ENCODE assay signal across 28 mouse cellular contexts in the genomic region with DNA sequence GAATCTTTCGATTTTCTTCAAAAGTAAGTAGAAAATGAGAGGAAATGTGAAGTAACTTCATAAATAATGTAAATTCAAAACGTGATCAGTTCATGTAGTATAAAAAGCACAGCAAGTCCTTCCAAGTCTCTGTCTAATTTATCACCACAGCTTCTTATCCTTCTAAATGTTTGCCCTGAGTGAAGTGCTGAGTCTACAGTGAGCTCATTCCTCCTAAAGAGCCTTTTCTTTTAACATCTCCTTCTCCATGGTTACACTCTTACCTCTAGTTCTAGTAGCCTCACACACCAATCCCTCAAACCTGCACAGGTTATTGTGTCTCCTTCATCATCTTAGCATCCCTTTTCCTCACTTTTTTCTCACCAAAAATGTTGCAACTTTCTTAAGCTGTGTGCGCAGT.
"Had no signal": no experiment of that assay in that cellular context is flagged by ENCODE, and none has a peak within 500 bp of the region (broad histone marks: within the 10 kb centered on the region; RNA-seq: fewer than 3 reads in every experiment).

No protein-coding gene starts in this region.

- DNase-seq: left cerebral cortex, postnatal 4 days; liver; liver, embryonic 13.5 days; liver, postnatal 0 days; lung, adult 2 months; lung, postnatal 10 days; lung, postnatal 14 days; lung, postnatal 36 days; lung, postnatal 4 days had no signal

- H3K4me3 ChIP-seq: left cerebral cortex, adult 2 months; limb, embryonic 10.5 days; limb, embryonic 12.5 days; limb, embryonic 13.5 days; limb, embryonic 15.5 days; liver, embryonic 12.5 days; liver, embryonic 13.5 days; liver, embryonic 15.5 days; megakaryocyte, embryonic 14.5 days; midbrain, embryonic 10.5 days; midbrain, embryonic 12.5 days; midbrain, embryonic 13.5 days; midbrain, embryonic 15.5 days; myocyte; neural tube, embryonic 12.5 days had no signal

- H3K9ac ChIP-seq: limb, embryonic 12.5 days; limb, embryonic 13.5 days; limb, embryonic 15.5 days; liver, embryonic 12.5 days; liver, embryonic 13.5 days; liver, embryonic 14.5 days; liver, embryonic 15.5 days; liver, postnatal 0 days; midbrain, embryonic 12.5 days; midbrain, embryonic 13.5 days; midbrain, embryonic 15.5 days; neural tube, embryonic 12.5 days had no signal

- ATAC-seq: liver, embryonic 12.5 days; liver, postnatal 0 days; midbrain, embryonic 13.5 days; midbrain, embryonic 15.5 days; midbrain, embryonic 16.5 days had no signal

- H3K27me3 ChIP-seq: limb, embryonic 12.5 days; liver, embryonic 12.5 days; liver, embryonic 13.5 days; liver, embryonic 15.5 days; megakaryocyte, embryonic 14.5 days; midbrain, embryonic 12.5 days; midbrain, embryonic 13.5 days; midbrain, embryonic 15.5 days; neural tube, embryonic 12.5 days had no signal

- H3K27ac ChIP-seq: left cerebral cortex, adult 2 months; limb, embryonic 10.5 days; limb, embryonic 12.5 days; limb, embryonic 13.5 days; limb, embryonic 15.5 days; liver, embryonic 12.5 days; liver, embryonic 13.5 days; liver, embryonic 14.5 days; liver, embryonic 15.5 days; macrophage; midbrain, embryonic 10.5 days; midbrain, embryonic 12.5 days; midbrain, embryonic 13.5 days; midbrain, embryonic 15.5 days; neural tube, embryonic 12.5 days had no signal

- H3K36me3 ChIP-seq: limb, embryonic 10.5 days; limb, embryonic 12.5 days; limb, embryonic 13.5 days; limb, embryonic 15.5 days; liver, embryonic 12.5 days; liver, embryonic 13.5 days; liver, embryonic 15.5 days; midbrain, embryonic 10.5 days; midbrain, embryonic 12.5 days; midbrain, embryonic 13.5 days; midbrain, embryonic 15.5 days; neural tube, embryonic 12.5 days had no signal

- H3K4me2 ChIP-seq: limb, embryonic 12.5 days; limb, embryonic 13.5 days; limb, embryonic 15.5 days; liver, embryonic 11.5 days; liver, embryonic 12.5 days; liver, embryonic 13.5 days; liver, embryonic 15.5 days; midbrain, embryonic 11.5 days; midbrain, embryonic 12.5 days; midbrain, embryonic 13.5 days; midbrain, embryonic 15.5 days; neural tube, embryonic 12.5 days had no signal

- H3K9me3 ChIP-seq: limb, embryonic 10.5 days; limb, embryonic 12.5 days; limb, embryonic 13.5 days; limb, embryonic 15.5 days; liver, embryonic 12.5 days; liver, embryonic 13.5 days; liver, embryonic 15.5 days; megakaryocyte, embryonic 14.5 days; midbrain, embryonic 10.5 days; midbrain, embryonic 12.5 days; midbrain, embryonic 13.5 days; midbrain, embryonic 15.5 days; neural tube, embryonic 12.5 days had no signal

- H3K4me1 ChIP-seq: liver, embryonic 12.5 days; liver, embryonic 13.5 days; liver, embryonic 15.5 days; megakaryocyte, embryonic 14.5 days; midbrain, embryonic 10.5 days; midbrain, embryonic 12.5 days; midbrain, embryonic 13.5 days; midbrain, embryonic 15.5 days; neural tube, embryonic 12.5 days had no signal
